Mouse (Mus musculus) natural killer cell, adult 2 months (primary cell): ENCODE results near the gene Isg20.

Experiments used
- DNase-seq, 2 experiments: peaks; one replicate each; pipeline ENCODE4 v3.0.0; 2022; ENCODE audit warnings: low spot score in 2 of 2

Gene Isg20

DNA sequence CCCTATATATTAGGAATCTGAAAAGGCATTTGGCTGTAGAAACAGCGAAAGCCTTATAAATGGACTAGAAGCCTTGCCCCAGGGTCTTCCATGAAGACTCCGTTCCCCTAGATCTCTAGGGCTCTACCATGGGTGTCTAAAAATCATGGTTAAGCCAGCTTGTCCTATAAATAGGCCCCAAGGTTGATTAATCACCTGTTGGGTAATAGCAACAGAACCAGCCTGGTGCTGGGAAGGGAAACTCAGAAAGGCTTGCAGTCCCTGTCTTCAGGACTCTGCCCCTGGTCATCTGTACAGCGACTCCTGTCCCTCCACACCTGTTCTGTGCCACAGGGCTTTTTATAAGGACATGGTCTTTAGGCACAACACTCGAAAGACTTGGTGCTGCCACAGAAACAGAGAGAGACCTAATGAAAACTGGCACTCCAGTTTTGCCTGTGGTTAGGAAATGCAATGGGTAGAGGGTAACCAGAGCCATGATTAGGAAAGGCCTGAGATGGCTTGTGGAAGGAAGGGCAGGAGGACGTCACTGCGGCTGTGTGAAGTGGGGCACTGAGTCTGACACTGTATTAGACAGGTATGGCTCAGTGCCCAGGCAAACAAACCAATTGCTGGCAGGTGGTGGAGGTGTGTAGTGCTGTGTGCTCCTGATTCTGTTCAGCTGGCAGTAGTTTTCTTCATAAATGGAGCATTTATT, 9.9 kb upstream of the Isg20 start:
- no peak for DNase-seq

DNA sequence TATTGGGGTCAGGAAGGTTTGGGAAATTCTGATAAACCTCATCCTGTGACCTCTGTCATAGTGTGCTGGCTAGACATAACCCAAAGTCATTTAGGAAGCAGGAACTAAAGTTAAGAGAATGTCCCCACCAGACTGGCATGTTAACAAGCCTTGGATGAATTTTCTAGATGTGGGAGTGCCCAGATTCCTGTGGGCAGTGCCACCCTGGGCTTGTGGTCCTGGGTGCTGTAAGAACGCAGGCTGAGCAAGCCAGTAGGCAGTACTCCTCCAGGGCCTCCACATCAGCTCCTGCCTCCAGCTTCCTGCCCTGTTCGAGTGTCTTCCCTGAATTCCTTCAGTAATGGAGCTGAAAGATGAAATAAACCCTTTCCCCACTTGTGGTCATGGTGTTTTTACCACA, 9.0 kb upstream of the Isg20 start:
- DNase-seq = no peak

DNA sequence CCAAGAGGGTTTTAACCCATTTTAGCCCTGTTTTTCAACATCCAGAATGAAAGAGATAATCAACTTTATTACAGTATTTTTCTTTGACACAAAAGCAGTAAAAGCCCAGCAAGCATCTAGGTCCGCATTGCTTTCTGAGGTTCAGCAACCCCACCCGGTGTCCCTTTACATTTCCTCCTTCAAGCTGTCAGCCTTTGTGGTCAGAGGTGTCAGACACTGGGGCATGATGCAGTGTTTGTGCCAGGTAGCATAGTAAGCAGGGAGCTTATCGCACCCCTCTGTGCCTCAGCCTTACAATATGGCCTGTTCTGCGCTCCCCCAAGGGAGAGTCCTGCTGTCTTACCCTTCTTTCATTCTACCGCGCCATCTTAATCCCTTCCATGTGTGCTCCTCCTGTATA, 4.2 kb upstream of the Isg20 start:
- peak; percentile 71 to 82 for DNase-seq

DNA sequence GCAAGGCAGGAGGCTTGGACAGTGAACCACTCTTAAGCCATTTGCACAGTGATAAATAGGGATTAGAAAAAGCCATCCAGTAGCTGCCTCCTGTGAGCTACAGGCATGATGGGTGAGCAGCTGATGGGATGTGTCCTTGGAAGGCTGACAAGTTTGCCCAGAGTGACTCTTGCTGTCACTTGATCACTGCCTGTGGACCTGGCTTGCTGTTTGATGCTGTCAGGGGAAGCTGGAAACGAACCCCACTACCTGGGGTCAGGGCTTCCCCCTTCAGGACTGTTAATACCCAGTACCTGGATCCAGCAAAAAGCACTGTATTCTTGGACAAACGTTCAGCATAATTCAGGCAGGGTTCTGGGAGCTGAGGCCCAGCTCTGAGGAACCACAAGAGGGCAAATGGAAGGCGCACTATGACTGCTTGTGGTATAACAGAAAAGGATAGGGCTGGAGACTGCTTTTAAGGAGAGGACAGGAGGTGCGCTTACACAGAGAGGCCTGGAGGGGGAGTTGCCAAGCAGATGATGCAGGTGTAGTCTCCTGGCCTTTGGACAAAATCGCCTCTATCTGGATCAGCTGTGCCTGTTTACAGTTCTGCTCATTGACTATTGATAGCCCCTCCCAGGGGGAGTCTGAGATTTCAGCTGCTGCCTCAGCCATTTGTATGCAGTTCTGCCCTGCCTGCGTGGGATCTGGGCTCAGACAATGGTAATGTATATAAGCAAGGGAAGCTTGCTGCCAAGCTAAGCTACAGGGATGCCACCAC, 2.7 kb upstream of the Isg20 start:
- DNase-seq = peak in 1 of 2 experiments; percentile 12

DNA sequence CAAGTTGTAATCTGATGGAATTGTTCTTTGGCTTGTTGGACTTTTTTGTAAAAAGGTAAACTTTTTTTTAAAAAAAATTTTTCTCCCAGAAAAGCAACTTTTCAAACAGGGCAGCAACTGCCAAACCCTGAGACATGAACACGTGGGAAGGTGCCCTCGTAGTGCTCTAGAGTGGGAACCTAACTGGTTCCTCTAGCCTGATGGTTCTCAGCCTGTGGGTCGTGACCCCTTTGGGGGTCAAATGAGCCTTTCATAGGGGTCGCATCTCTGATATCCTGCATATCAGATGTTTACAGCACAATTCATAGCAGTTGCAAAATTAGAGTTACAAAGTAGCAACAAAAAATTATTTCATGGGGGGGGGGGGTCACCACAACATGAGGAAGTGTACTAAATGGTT, 2.0 kb upstream of the Isg20 start:
- no peak for DNase-seq

DNA sequence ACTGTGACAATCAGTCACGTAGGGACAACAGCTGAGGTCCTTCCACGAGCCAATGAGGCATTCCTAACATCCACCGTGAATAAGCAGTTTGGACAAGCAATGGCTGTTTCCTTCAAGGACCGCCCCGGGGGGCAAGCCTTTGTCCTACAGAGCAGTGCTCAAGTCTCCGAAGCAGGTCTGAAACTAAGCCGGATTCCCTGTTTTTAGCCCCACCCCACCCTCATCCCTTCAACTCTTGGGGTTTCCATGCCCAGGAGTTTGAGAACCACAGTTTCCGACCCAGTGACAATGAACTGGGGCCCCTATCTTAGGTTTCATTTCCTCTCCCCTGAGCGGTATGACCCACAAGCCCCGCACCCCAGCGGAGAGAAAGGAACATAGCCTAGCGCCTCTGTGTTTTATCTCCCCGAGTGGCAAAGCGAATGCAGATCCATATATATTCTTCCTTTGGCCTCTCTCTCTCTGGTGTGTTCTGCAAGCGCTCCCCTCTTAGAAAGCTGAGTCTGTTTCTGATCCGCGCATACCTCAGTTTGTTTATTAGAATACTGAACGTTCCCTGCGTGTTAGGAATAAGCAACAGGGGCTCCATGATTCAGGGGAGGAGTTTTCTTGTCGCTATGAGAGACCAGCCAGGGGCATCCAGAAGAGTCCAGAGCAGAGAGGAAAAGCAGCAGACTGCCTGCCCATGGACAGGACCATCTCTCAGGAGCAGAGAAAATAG, 811 bp upstream of the Isg20 start:
- DNase-seq = peak; percentile 30 to 46

DNA sequence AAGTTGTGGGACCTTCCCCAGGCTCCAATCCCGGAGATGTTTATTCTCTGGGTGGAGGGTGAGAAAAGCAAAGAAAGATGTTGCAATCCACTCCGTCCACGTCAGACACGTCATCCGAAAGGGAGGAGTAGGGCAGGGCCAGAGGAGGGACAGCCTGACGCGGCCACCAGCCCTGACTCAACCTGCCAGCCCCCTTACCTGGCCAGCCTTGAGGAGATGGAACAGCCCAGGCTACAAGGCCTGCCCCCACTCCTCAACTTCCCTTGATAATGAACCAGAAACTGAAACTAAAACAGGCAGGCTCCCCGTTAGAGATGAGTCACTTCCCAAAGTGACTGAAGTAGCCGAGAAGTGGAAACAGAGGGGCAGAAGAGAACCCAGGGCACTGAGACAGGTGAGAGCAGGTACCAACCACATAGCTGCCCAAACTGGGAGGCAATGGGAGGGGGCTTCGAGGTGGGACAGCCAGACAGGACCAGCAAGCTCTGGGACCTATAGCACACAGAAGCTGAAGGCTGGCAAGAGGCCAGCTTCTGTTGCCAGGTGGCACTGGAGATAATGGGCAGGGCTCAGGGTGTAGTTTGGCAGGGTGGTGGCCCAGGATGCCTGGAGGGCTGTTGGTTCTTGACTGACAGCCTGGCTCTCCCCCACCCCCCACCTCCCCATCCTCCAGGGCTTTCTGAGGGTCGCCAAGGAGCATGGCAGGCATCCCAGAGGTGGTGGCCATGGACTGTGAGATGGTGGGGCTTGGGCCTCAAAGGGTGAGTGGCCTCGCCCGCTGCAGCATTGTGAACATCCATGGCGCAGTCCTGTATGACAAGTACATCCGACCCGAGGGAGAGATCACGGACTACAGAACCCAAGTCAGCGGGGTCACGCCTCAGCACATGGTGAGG, 673 bp downstream of the Isg20 start:
- DNase-seq = peak; percentile 60 to 63

DNA sequence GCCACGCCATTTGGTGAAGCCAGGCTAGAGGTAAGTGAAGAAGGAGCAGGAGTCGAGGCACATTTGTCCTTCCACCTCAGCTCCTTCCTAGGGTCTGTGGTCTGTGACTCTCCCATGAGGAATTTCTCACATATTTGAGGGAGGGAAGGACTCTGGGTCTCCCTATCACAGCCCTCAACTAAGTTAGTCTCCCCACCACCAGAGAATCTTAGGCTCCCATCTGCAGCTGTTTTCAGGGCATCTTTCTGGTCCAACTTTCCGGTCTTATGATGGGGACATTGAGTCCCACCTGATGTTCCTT, 1.3 kb downstream of the Isg20 start:
- no peak for DNase-seq

DNA sequence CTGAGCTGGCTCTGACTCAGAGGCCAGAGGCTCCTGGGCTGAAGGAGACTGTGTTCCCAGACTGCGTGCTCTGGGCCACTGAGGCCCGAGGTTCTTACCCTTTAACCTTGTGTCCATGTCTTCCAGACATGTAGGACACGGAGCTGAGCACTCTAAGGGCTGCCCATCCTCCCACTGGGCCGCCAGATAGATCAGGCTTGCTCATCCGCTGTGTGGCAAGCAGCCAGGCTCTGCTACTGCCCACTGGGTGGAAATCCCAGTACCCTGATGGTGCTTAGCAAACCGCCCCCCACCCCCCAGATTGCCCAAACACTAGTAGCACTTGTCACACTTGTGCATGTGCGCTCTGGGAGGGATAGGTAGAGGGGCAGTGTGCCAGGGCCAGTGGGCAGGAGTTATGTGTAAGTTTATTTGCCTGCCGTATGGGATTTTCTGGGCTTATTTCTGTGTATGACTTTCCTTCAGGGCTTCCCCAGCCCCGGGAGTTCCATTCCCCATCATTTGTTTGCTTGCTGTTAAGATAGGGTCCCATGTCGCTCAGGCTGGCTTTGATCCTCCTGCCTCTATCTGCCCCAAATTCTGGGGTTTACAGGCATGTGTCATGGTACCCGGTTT, 1.8 kb downstream of the Isg20 start:
- DNase-seq = no peak

DNA sequence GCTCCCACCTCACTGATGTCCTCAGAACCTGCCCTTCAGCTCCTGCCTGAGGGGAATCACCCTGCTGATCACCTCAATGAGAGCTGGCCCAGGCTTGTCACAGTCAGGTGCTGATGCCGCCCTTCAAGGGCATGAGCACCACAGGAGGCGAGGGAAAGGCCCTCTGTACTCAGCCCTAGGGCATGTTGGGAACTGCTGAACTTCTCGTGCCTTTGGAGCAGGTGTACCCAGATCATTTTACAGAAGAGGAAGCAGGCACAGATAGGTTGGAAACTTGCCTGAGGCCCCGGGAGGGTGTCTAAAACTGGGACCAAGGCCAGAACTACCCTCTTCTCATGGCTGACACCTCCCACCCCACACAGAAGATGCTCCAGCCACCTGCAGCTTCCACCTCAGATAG, 5.5 kb downstream of the Isg20 start:
- no peak for DNase-seq

DNA sequence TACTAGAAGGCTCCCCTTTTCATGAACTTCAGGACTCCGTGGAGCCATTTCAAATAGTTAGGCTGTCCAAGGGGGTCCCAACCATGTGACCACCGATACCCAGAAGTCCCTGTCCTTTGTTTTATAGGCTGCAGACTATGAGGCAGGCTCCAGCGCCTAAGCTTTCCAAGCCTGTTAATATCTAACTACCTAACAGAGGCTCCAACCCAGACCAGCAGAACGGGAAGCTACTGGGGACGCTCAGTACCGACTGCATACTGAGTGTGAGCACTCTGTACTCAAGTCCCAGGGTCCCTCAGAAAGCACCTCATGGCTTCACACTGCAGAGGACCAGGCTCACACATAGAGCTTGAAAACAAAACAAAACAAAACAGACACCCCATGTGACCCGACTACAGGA, 9.3 kb downstream of the Isg20 start:
- no peak for DNase-seq

DNA sequence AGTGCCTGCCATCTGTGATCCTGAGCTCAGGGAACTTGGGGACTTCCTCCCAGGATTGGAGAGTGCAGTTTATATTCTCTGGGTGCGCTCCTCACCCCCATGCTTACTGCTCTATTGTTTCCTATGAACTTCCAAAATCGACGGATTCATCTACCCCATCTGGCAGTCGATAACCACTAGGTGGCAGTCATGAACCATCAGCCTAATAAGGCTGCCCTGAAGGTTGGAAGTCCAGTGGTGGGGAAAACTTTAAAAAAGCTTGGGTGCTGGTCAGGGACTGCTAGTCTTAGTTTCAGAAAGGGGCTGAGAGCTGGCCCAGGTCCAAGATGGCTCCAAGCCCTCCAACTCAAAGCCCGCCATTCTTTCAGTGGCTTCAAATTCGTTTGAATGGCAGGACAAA, 11.1 kb downstream of the Isg20 start:
- peak in 1 of 2 experiments; percentile 42 for DNase-seq

DNA sequence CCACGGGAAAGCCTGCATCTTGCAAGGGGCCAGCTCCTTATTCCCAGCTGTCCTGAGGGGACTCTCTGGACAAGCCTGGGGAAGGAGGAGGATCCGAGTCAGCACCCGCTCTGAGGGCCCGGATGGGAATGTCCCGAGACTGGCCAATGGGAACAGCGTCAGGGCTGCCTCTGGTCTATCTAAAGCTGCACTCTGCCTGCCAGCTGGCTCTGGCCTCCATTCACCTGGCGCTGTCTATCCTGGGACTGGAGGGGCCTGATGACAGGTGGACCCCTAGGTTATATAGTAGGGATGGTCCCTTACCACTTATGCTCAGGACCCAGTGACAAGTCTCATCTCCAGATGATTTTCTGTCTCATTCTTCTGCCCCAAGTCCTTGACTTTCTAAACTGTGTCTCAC, 11.6 kb downstream of the Isg20 start:
- no peak for DNase-seq

DNA sequence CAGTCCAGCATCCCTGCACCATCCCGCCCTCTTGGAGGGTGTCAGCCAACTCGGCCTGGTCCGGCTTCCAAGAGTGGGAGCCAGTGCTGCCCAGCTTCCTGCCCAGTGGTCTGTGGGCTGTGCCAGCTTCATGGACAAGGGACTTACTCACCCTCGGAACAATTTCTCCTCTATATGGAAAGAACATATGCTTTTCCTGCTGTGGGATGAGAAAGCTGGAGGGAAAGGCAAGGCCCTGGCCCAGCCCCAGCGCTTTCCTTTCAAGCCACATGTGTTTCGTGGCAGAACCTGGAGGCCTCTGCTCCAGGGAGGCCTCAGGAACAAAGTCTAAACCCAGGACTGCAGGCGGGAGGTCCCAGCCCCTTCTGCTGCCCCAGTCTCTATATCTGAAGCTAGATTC, 12.5 kb downstream of the Isg20 start:
- DNase-seq = no peak

DNA sequence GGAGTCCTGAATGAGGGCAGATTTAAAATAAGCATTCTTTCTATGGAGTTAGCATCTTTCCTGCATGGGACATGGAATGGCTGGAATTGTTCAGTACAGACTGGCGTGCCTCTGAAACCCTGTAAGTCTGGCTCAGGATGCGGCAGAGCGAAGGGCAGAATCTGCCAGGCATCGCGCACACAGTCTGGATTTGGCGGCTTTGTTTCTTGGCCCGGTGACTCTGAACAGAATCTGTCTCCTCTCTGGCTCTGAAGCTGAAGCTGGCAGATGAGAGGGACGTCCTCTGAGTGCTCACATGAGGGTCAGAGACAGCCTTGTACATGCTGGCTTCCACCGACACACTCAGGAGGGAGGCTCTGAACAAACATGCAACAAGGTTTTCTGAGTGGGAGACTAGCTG, 12.9 kb downstream of the Isg20 start:
- no peak for DNase-seq

DNA sequence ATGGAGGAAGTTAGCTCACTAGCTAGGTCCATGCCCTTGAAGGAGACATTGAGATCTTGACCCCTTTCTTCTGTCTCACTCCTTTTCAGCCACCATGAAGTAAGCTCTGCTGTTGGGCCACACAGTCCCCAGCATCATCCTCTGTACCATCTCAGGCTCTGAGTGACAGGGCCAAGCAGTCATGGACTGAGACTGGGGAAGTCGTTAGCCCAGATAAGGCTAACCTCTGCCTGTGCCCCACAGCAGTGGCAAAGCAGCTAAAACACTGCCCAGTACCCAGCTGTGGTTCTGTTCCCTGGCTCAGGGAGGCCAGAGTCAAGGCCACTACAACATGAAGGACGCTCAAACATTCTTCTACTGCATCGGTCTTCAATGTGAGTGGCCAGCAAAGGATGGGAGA, 14.0 kb downstream of the Isg20 start:
- DNase-seq = no peak

DNA sequence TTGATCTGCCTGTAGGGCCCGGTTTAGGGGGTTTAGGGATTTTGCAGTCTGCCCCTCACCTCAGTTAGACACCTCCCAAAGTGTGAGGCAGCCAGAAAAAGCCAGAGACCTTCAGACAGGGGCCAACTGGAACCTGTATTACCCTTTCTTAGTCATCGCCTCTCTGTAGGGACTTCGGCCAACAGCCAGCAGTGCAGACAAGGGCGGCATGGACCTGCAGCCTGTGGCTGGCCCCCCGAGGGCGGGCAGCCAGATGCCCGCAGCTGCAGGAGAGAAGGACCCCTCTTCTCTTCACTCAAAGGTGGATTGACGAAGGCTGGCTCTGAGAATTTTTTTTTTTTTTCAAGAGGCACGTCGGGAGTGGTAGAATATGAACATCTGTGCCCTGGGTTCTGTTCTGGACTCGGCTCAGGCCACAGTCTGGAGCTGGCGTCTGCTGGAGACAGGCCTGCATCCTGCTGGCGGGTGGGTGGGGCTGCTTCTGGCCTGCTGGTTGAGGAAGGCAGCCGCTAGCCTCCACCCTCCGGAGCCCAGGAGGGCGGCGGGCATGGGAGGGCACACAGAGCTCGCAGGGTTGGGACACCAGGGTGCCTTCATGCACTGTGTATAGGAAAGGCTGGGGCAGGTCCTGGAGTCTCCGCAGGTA, 25.9 kb downstream of the Isg20 start:
- no peak for DNase-seq

DNA sequence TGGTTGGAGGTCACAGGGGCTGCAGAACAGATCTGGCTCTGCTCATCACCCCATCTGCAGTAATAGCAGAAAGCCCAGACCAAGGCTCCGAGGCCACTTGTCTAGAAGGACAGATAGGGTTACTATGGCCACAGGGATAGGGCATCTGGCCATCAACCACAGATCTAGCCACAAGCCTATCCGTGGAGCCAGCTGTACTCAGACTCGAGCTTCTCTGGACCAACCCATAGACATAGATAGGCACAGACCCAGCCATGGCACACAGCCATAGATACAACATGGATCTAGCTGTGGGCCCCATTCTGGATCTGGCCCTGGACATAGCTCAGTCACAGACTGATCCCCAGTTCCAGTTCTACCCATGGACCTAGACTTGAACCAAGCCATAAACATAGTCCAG, 27.7 kb downstream of the Isg20 start:
- no peak for DNase-seq

DNA sequence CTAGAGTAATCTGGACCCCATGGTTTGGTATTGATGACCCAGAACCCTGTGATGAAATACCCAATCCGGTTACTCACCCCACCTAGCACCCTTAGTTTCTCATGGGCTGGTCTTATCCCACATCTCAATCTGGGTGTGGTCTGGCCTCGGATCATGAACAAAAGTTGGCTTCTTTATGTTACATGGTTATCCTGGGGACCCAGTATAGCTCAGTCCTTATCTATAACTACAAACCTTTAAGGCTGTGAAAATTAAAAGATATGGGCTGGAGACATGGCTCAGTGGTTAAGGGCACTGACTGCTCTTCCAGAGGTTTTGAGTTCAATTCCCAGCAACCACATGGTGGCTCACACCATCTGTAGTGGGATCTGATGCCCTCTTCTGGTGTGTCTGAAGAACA, 29.3 kb downstream of the Isg20 start:
- no peak for DNase-seq

DNA sequence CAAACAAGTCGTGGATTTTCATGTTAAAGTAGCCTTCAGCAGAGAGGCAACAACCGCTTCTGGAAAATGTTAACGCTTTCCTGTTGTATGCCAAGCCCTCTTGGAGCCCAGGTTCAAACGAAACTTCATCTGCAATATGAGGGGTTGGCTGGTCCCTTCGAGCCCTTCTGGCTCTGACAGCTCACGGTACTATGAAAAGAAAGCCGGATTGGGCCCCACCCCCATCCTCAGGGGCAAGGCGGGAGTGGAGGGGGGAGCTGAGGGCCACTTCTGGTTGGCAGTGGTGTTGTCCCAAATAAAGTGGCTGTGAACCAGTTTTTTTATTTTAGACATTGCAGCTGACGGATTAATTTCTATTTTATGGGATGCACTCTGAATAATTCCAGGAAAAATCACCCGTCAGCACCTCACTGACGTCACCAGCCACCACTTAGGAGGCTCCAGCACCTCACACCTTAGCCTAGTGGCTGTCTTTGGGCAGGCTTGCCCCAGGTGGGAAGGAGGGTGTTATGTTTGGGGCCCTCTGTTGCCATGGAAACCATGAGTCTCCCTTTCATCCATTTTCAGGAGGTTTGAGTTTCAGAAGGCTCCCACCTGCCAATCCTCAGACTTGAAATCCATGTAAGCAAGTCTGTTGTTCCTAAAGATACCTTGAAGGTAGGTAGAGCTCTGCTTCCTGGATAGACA, 40.8 kb downstream of the Isg20 start:
- no peak for DNase-seq

DNA sequence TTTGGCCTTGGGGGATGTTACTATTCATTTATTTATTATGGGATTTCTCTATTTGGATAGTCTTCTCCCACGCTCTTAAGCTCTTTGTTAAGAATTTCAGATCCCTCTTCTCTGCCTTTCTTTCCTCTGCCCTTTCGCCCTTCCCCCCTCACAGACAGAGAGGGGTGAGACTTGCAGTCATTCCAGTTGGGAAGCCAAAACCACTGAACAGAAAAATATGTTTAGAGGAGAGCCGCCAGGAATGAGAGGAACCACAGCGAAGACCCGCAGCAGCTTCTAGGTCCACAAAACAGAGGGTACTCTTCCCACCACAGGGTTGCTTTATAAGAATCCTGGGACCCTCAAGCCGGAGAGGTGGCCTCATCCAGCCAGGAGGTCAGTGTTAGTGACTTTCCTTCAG, 41.4 kb downstream of the Isg20 start:
- DNase-seq = no peak
